Mouse (Mus musculus): Measurements from ENCODE around the gene Synpo2.

DNA sequence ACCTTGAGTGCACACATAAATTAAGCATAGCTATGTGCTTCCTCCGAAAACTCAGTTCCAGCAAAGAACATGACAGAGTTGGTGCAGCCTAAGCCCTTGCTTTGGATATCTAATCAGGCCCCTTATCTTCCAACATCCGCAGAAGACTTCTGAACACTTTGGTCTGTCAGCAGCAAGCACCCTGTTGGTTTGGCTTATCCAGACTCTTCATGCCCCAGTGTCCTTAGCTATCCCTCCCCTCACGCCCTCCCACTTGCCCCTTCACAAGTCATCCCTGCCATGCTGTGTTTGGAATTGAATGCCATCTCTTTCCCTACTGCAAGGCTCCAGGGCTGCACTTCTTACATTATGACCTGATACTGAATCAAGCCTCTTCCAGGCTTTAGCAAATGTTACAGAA is 160.2 kb downstream of the Synpo2 start:
- no peak for TF ChIP-seq GATA2 (IDR thresholded peaks at IDR 0.05; ENCODE audit: borderline replicate concordance, low read depth, low read length)
- TF ChIP-seq GATA1 (IDR thresholded peaks at IDR 0.05; ENCODE audit: borderline replicate concordance, low read length): no peak
- no peak for TF ChIP-seq CTCF (IDR thresholded peaks at IDR 0.05; ENCODE audit: low read depth, low read length)
- TF ChIP-seq TAL1 (conservative IDR thresholded peaks at IDR 0.05; ENCODE audit: low read depth, low read length): no peak
- no peak for TF ChIP-seq POLR2AphosphoS5 (IDR thresholded peaks at IDR 0.05; ENCODE audit: insufficient replicate concordance, low read depth, low read length)

Measured in G1E (cell line).